Mouse (Mus musculus): ENCODE measurements around the gene Dbf4.

Dbf4 gene

GRCm38 (mm10) chr5:8422157-8422931 lies at the start of gene Dbf4, which contains the start of gene Slc25a40:
TSS of gene Dbf4 (minus strand) at chr5:8422716.
TSS of gene Slc25a40 (plus strand) at chr5:8422850.
- peak; percentile 90 for DNase-seq

GRCm38 (mm10) chr5:8456561-8456960 lies 34.0 kb upstream of the Dbf4 start:
- no peak for DNase-seq

GRCm38 (mm10) chr5:8455565-8455964 lies 33.0 kb upstream of the Dbf4 start:
- no peak for DNase-seq

GRCm38 (mm10) chr5:8439095-8439494 lies 16.6 kb upstream of the Dbf4 start:
- no peak for DNase-seq

- no peak for DNase-seq
These were observed 15.1 kb upstream of the Dbf4 start for GRCm38 (mm10) chr5:8437481-8438156.

- DNase-seq, result no peak
These were observed 3.4 kb upstream of the Dbf4 start for GRCm38 (mm10) chr5:8425899-8426298.

GRCm38 (mm10) chr5:8424116-8424515 lies 1.6 kb upstream of the Dbf4 start:
- no peak for DNase-seq

- DNase-seq, result peak; percentile 3 to 25
These were observed 714 bp upstream of the Dbf4 start for GRCm38 (mm10) chr5:8422932-8423928.

GRCm38 (mm10) chr5:8421424-8421823 lies 1.1 kb downstream of the Dbf4 start:
- DNase-seq, result no peak

- no peak for DNase-seq
These were observed 5.1 kb downstream of the Dbf4 start for GRCm38 (mm10) chr5:8417443-8417842.

GRCm38 (mm10) chr5:8416683-8417413 lies 5.7 kb downstream of the Dbf4 start:
- DNase-seq, result no peak

- DNase-seq, result no peak
These were observed 13.8 kb downstream of the Dbf4 start for GRCm38 (mm10) chr5:8408746-8409145.

GRCm38 (mm10) chr5:8397587-8398249 lies 24.8 kb downstream of the Dbf4 start:
- DNase-seq, result no peak

- no peak for DNase-seq
These were observed 28.5 kb downstream of the Dbf4 start for GRCm38 (mm10) chr5:8393891-8394583.

GRCm38 (mm10) chr5:8374297-8374906 lies 48.1 kb downstream of the Dbf4 start:
- DNase-seq, result no peak

GRCm38 (mm10) chr5:8373415-8373814 lies 49.1 kb downstream of the Dbf4 start:
- DNase-seq, result no peak

- DNase-seq, result no peak
These were observed 53.7 kb downstream of the Dbf4 start for GRCm38 (mm10) chr5:8368781-8369180.

- DNase-seq, result no peak
These were observed 54.2 kb downstream of the Dbf4 start for GRCm38 (mm10) chr5:8368328-8368692.

- DNase-seq, result peak; percentile 60 to 63
These were observed 54.7 kb downstream of the Dbf4 start, which contains the start of gene Adam22 for GRCm38 (mm10) chr5:8367614-8368327. TSS of gene Adam22 (minus strand) at chr5:8368160.

Measured in kidney, adult 8-10 months (tissue).